Mouse (Mus musculus): ENCODE results near the gene Cfap65. TPM values are rescaled to one million over a fixed set of nuclear protein-coding genes. Genes with fewer than 3 reads are reported as not detected.

Cfap65 gene
- total RNA-seq, 2 experiments from 2014 or later, result 1.5 to 1.8 TPM

- no peak for DNase-seq
Measured at GRCm38 (mm10) chr1:74882055-74882734, 53.2 kb downstream of the Cfap65 start.

- peak; percentile 53 for DNase-seq
Measured at GRCm38 (mm10) chr1:74880785-74881360, 54.5 kb downstream of the Cfap65 start.

- no peak for DNase-seq
Measured at GRCm38 (mm10) chr1:74877199-74877598, 58.2 kb downstream of the Cfap65 start.

DNA sequence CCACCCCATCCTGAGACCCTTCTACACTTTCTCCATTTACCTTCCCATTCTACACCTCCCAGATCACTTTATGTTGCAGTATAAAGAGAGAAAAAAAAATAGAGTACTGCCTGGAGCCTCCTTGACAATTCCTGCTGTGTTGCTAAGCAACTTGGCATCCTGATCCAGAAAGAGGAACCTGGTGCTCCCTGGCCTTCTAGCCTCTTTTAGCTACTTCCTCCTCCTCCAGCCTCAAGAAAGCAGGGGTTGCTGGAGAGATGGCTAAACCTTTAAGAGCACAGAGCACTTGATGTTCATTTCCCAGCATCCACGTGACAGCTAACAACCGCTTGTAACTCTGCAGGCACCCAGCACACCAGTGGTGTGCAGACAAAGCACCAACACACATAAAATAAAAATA, 63.2 kb downstream of the Cfap65 start:
- DNase-seq, result no peak

GRCm38 (mm10) chr1:74861783-74862182, 73.6 kb downstream of the Cfap65 start:
- no peak for DNase-seq

DNA sequence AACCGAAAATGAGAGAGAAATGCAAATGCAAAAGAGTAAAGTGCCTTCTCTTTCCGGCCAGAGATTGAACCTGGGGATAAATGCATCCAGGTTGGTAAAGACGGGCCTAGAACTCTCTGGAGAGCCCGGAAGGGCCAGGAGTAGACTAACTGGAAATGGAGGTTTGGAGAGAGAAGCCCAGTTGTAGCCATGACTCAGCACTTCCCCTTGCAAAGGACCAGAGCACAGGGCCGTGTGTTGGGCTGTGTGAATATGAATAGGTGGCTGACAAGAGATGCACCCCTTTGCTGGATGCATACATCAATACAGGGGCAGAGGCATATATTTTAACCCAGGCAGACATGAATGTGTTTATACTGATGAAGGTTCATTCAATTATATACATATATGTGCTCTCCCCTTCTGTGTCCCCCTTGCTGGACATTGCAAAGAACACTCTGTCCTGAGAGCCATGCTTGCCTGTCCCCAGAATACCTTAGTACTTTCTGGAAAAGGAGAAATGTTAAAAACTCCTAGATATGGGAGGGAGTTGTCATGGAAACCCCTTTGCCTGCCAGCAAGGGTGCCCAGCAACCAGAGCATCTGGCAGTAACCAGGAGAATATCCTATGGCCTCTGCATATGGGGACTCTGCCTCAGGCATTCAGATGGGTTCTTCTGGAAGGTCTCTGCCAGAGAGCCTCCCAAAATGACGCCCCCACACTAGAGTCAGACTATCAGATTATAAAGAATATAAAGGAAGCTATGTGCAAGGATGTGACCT, 76.0 kb downstream of the Cfap65 start:
- DNase-seq, result peak; percentile 27 to 29

DNA sequence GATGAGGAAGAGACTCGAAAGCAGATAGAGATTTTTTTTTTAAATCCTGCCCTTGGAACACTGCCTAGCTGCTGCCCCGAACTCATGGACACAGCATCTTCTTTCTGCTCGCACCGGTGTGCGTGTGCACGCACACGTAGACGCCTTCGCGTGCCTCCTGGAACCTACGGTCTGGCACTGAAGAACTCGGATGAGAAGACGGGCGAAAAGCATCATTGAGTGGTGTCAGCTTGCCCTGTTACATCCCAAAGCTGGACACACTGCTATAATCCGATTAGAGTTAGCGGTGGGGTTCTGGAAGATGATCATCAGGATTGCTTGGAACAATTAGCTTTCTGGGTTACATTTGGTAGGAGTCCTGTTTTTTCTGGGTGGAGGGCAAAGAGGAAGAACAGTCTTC, 76.6 kb downstream of the Cfap65 start:
- no peak for DNase-seq

DNA sequence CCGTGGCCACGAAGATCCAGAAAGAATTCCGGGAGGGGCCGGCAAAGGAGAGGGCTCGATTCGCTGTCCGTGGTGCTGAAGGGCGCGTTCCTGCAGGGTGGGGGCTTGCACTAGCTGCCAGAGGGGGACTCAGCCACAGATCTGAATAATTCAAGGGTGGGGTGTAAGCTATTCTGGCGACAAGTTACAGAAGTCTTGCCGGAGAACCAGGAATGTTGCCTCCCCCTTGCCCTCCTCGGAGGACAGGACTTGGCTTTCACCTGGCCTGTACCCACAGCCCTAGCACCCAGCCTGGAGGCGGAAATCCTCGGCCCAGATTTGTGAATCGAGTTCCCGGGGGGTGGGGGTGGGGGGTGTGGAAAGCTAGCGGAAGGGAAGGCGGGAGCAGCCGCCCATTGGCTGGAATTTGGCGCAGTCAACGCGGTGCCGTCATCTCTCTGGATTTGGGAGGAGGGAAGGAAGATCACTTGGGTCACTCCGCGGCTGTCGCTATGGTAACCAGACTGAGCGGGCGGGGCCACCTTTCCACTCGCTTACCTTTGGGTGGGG, 77.2 kb downstream of the Cfap65 start:
- DNase-seq, result peak; percentile 88 to 89

DNA sequence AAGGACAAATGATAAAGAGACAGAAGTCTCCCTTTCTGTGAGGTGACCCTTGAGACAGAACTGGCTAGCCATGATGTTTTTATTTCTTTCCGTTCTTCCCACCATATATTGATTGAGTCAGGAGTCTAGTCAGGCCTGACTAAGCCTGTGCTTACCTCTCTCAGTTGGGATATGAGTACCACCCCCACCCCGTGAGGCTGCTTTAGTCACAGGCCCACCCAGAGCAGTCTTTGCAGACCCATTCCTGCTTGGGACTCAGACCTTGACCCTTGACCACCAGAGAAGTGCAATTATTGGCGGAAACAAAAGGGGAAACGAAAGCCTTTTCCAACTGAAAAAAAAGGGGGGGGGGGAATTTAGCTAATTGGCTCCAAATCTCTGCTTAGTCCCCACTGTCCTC, 77.7 kb downstream of the Cfap65 start:
- DNase-seq, result no peak

GRCm38 (mm10) chr1:74857201-74857600, 78.2 kb downstream of the Cfap65 start:
- peak; percentile 17 to 19 for DNase-seq

DNA sequence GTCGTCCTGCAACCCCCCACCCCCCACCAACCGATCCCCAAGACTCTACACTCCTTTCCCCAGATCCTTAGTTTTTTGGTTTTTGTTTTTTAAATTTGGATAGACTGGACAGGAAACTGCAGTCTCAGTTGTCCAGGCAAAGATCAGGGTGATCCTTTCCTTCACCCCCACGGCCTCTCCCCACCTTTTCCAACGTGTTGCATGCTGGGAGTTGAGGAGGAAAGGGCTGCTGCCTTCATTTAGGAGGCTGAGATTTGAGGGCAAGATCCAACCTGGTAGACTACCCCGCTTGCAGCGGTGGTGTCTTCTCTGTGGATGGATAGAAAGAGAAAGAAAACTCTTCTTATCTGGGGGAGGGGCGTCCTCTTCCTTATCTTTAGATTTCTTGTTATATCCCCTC, 78.6 kb downstream of the Cfap65 start:
- DNase-seq, result peak in 1 of 2 experiments; percentile 8

- no peak for DNase-seq
Measured at GRCm38 (mm10) chr1:74856439-74856720, 79.0 kb downstream of the Cfap65 start.

DNA sequence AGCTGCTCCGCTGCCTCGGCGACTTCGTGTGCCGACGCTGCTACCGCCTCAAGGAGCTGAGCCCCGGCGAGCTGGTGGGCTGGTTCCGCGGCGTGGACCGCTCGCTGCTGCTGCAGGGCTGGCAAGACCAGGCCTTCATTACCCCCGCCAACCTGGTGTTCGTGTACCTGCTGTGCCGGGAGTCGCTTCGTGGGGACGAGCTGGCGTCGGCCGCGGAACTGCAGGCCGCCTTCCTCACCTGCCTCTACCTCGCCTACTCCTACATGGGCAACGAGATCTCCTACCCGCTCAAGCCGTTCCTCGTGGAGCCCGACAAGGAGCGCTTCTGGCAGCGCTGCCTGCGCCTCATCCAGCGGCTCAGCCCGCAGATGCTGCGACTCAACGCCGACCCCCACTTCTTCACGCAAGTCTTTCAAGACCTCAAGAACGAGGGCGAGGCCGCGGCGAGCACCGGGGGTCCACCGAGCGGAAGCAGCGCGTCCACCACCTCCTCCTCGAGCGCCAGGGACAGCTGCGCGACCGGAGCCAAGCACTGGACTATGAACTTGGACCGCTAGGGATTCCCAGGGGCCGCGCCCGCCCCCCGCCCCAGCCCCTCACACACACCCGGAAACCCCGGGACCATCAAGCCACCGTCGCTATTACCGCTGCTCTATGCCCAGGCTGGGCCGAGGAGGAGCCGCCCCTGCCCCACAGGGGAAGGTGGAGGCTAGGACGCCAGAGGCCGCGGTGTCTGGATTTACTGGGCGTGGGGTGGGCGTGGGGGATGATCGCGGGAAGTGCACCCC, 79.6 kb downstream of the Cfap65 start:
- DNase-seq, result peak; percentile 32 to 41

DNA sequence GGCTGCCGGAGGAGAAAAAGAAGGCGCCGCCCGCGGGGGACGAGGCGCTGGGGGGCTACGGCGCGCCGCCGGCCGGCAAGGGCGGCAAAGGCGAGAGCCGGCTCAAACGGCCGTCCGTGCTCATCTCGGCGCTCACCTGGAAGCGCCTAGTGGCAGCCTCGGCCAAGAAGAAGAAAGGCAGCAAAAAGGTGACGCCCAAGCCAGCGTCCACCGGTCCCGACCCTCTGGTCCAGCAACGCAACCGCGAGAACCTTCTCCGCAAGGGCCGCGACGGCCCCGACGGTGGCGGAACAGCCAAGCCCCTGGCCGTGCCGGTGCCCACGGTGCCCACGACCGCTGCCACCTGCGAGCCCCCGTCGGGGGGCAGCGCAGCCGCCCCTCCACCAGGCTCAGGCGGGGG, 80.2 kb downstream of the Cfap65 start:
- DNase-seq, result peak; percentile 32 to 37

- peak; percentile 90 to 93 for DNase-seq
Measured at GRCm38 (mm10) chr1:74854306-74855056, 80.9 kb downstream of the Cfap65 start, which contains the start of gene Cdk5r2. TSS of gene Cdk5r2 (plus strand) at chr1:74854934.

Small RNA genes within 50 kb of the gene (microRNA-seq; reads per million reads assigned to microRNA genes)
- gene Mir375, result 303 to 396 reads per million in 2 experiments

Other genes starting within 250 kb of the Cfap65 start
- gene Cyp27a1, start 222.0 kb downstream of the Cfap65 start, total RNA-seq (2021), result 1 to 10 TPM; 1.5 to 1.7 TPM
- not detected for gene Prkag3, start 186.4 kb downstream of the Cfap65 start, total RNA-seq (2021)
- under 1 TPM; 0.30 to 0.81 TPM for gene Wnt6, start 163.7 kb downstream of the Cfap65 start, total RNA-seq (2021)
- gene Wnt10a, start 144.1 kb downstream of the Cfap65 start, total RNA-seq (2021), result 1 to 10 TPM; 1.8 to 2.6 TPM
- 100 to 1,000 TPM; 194 to 207 TPM for gene Cdk5r2, start 80.7 kb downstream of the Cfap65 start, total RNA-seq (2021)
- gene Fev, start 50.2 kb downstream of the Cfap65 start, total RNA-seq (2021), result not detected
- gene Cryba2, start 42.5 kb downstream of the Cfap65 start, total RNA-seq (2021), result not detected
- under 1 TPM; 0.30 to 0.32 TPM for gene Ihh, start 16.1 kb upstream of the Cfap65 start, total RNA-seq (2021)
- gene Nhej1, start 189.6 kb upstream of the Cfap65 start, total RNA-seq (2021), result 1 to 10 TPM; 2.1 to 2.7 TPM
- gene Slc23a3, start 198.3 kb upstream of the Cfap65 start, total RNA-seq (2021), result under 1 TPM; 0.23 to 0.27 TPM
- 10 to 100 TPM; 26.9 to 33.0 TPM for gene Cnppd1, start 207.1 kb upstream of the Cfap65 start, total RNA-seq (2021)
- gene Retreg2, start 207.2 kb upstream of the Cfap65 start, total RNA-seq (2021), result 100 to 1,000 TPM; 177 to 178 TPM
- gene Zfand2b, start 233.0 kb upstream of the Cfap65 start, total RNA-seq (2021), result 10 to 100 TPM; 31.2 to 36.2 TPM
- gene Abcb6, start 244.8 kb upstream of the Cfap65 start, total RNA-seq (2021), result 10 to 100 TPM; 26.1 to 27.2 TPM

All from layer of hippocampus, postnatal 36 days (tissue).